Mouse (Mus musculus): ENCODE data around the gene Ppp6c. TPM values are rescaled to one million over a fixed set of nuclear protein-coding genes. Genes with fewer than 3 reads are reported as not detected.
A peak's percentile ranks its signal among the peaks of the same experiment; 100 is the strongest.

The Ppp6c gene
- polyA plus RNA-seq, 1 experiment from 2014 or later: 70.4 TPM

GRCm38 (mm10) chr2:39217150-39217549 is 9.1 kb downstream of the Ppp6c start:
- H3K4me2 ChIP-seq (ENCODE audit: low read depth, low read length): no peak overlapping the region
- no peak overlapping the region for H3K27ac ChIP-seq (ENCODE audit: low read length)
- no peaks in the 10 kb centered on the region for H3K27me3 ChIP-seq (replicated peaks; ENCODE audit: control insufficient read depth, insufficient read depth, low read length)
- H3K9ac ChIP-seq (ENCODE audit: low read depth, low read length): no peak overlapping the region
- no peak for ATAC-seq
- 92% methylated on average over 4 of the region's 4 CpGs for WGBS
- no peaks in the 10 kb centered on the region for H3K9me3 ChIP-seq (ENCODE audit: control insufficient read depth, low read length)
- no peaks in the 10 kb centered on the region for H3K36me3 ChIP-seq (ENCODE audit: control insufficient read depth, insufficient read depth, low read length)
- no peak overlapping the region for H3K4me3 ChIP-seq (ENCODE audit: low read length)
- no peaks in the 10 kb centered on the region for H3K4me1 ChIP-seq (ENCODE audit: control insufficient read depth, insufficient read depth, low read length)

GRCm38 (mm10) chr2:39210738-39211137 is 15.5 kb downstream of the Ppp6c start:
- 87% methylated on average over 4 of the region's 4 CpGs for WGBS
- H3K4me3 ChIP-seq (ENCODE audit: low read length): no peak overlapping the region
- no peak for ATAC-seq

GRCm38 (mm10) chr2:39203359-39203758 is 22.9 kb downstream of the Ppp6c start:
- Histone ChIP-seq H3K36me3 (ENCODE audit: control insufficient read depth, insufficient read depth, low read length) (0 out of 2 replicates have a peak, but pooled peaks cover 3% of the 10 kb centered on the region), H3K4me3 (ENCODE audit: low read length) (no peak overlapping the region), H3K9ac (ENCODE audit: low read depth, low read length) (no peak overlapping the region), H3K4me2 (ENCODE audit: low read depth, low read length) (no peak overlapping the region), H3K4me1 (ENCODE audit: control insufficient read depth, insufficient read depth, low read length) (no peaks in the 10 kb centered on the region), H3K27me3 (replicated peaks; ENCODE audit: control insufficient read depth, insufficient read depth, low read length) (no peaks in the 10 kb centered on the region), H3K27ac (ENCODE audit: low read length) (no peak overlapping the region), H3K9me3 (ENCODE audit: control insufficient read depth, low read length) (no peaks in the 10 kb centered on the region)
- 92% methylated on average over 2 of the region's 2 CpGs for WGBS
- no peak for ATAC-seq

More at GRCm38 (mm10) chr2:39210738-39211137, 15.5 kb downstream of the Ppp6c start:
- Histone ChIP-seq H3K4me1 (ENCODE audit: control insufficient read depth, insufficient read depth, low read length) (no peaks in the 10 kb centered on the region), H3K9me3 (ENCODE audit: control insufficient read depth, low read length) (no peaks in the 10 kb centered on the region), H3K36me3 (ENCODE audit: control insufficient read depth, insufficient read depth, low read length) (no peaks in the 10 kb centered on the region), H3K27ac (ENCODE audit: low read length) (no peak overlapping the region), H3K27me3 (replicated peaks; ENCODE audit: control insufficient read depth, insufficient read depth, low read length) (no peaks in the 10 kb centered on the region), H3K4me2 (ENCODE audit: low read depth, low read length) (no peak overlapping the region), H3K9ac (ENCODE audit: low read depth, low read length) (no peak overlapping the region)

- no peak for ATAC-seq
- H3K9me3 ChIP-seq (ENCODE audit: control insufficient read depth, low read length): no peaks in the 10 kb centered on the region
- 95% methylated on average over 2 of the region's 2 CpGs for WGBS
- H3K4me1 ChIP-seq (ENCODE audit: control insufficient read depth, insufficient read depth, low read length): 0 out of 2 replicates have a peak, but pooled peaks cover 2% of the 10 kb centered on the region
- no peak overlapping the region for H3K27ac ChIP-seq (ENCODE audit: low read length)
- no peak overlapping the region for H3K4me2 ChIP-seq (ENCODE audit: low read depth, low read length)
- 0 out of 2 replicates have a peak, but pooled peaks cover 3% of the 10 kb centered on the region for H3K36me3 ChIP-seq (ENCODE audit: control insufficient read depth, insufficient read depth, low read length)
- H3K27me3 ChIP-seq (replicated peaks; ENCODE audit: control insufficient read depth, insufficient read depth, low read length): no peaks in the 10 kb centered on the region
- no peak overlapping the region for H3K4me3 ChIP-seq (ENCODE audit: low read length)
- no peak overlapping the region for H3K9ac ChIP-seq (ENCODE audit: low read depth, low read length)
These were observed 31.4 kb downstream of the Ppp6c start for GRCm38 (mm10) chr2:39194809-39195208.

GRCm38 (mm10) chr2:39190561-39191056 is 35.6 kb downstream of the Ppp6c start, which contains the start of gene Scai:
Gene Scai (minus strand): TSS chr2:39190734.
- H3K4me3 ChIP-seq (ENCODE audit: low read length): peak within 1 kb of the TSS; percentile 100
- H3K36me3 ChIP-seq (ENCODE audit: control insufficient read depth, insufficient read depth, low read length): no peaks in the 10 kb centered on the region
- no peaks in the 10 kb centered on the region for H3K9me3 ChIP-seq (ENCODE audit: control insufficient read depth, low read length)
- peak within 1 kb of the TSS; percentile 91 for H3K27ac ChIP-seq (ENCODE audit: low read length)
- H3K4me2 ChIP-seq (ENCODE audit: low read depth, low read length): peak within 1 kb of the TSS; percentile 86
- peak within 1 kb of the TSS; percentile 92 for H3K9ac ChIP-seq (ENCODE audit: low read depth, low read length)
- H3K4me1 ChIP-seq (ENCODE audit: control insufficient read depth, insufficient read depth, low read length): peaks cover 5% of the 10 kb centered on the region; the same call in 1 of the 2 replicates
- WGBS: under 1% methylated on average over 40 of the region's 41 CpGs
- H3K27me3 ChIP-seq (replicated peaks; ENCODE audit: control insufficient read depth, insufficient read depth, low read length): no peaks in the 10 kb centered on the region
- ATAC-seq: peak; percentile 100

- Histone ChIP-seq H3K9me3 (ENCODE audit: control insufficient read depth, low read length) (no peaks in the 10 kb centered on the region), H3K27me3 (replicated peaks; ENCODE audit: control insufficient read depth, insufficient read depth, low read length) (no peaks in the 10 kb centered on the region), H3K4me1 (ENCODE audit: control insufficient read depth, insufficient read depth, low read length) (peaks cover 5% of the 10 kb centered on the region; the same call in 1 of the 2 replicates), H3K4me2 (ENCODE audit: low read depth, low read length) (peak overlapping the region; percentile 86), H3K36me3 (ENCODE audit: control insufficient read depth, insufficient read depth, low read length) (no peaks in the 10 kb centered on the region), H3K27ac (ENCODE audit: low read length) (peak overlapping the region; percentile 91), H3K4me3 (ENCODE audit: low read length) (peak overlapping the region; percentile 100), H3K9ac (ENCODE audit: low read depth, low read length) (peak overlapping the region; percentile 92)
- WGBS: under 1% methylated on average over 28 of the region's 39 CpGs
- peak; percentile 83 for ATAC-seq
These were observed 36.2 kb downstream of the Ppp6c start for GRCm38 (mm10) chr2:39189961-39190560.

GRCm38 (mm10) chr2:39185942-39186341 is 40.3 kb downstream of the Ppp6c start:
- Histone ChIP-seq H3K4me2 (ENCODE audit: low read depth, low read length) (no peak overlapping the region), H3K9me3 (ENCODE audit: control insufficient read depth, low read length) (no peaks in the 10 kb centered on the region), H3K4me3 (ENCODE audit: low read length) (no peak overlapping the region), H3K27ac (ENCODE audit: low read length) (no peak overlapping the region), H3K4me1 (ENCODE audit: control insufficient read depth, insufficient read depth, low read length) (peaks cover 4% of the 10 kb centered on the region; the same call in 1 of the 2 replicates), H3K9ac (ENCODE audit: low read depth, low read length) (no peak overlapping the region), H3K36me3 (ENCODE audit: control insufficient read depth, insufficient read depth, low read length) (no peaks in the 10 kb centered on the region), H3K27me3 (replicated peaks; ENCODE audit: control insufficient read depth, insufficient read depth, low read length) (no peaks in the 10 kb centered on the region)
- WGBS: 71% methylated on average over 3 of the region's 3 CpGs
- ATAC-seq: no peak

- no peak overlapping the region for H3K4me2 ChIP-seq (ENCODE audit: low read depth, low read length)
- no peak for ATAC-seq
- H3K4me1 ChIP-seq (ENCODE audit: control insufficient read depth, insufficient read depth, low read length): no peaks in the 10 kb centered on the region
- H3K4me3 ChIP-seq (ENCODE audit: low read length): no peak overlapping the region
- no peaks in the 10 kb centered on the region for H3K27me3 ChIP-seq (replicated peaks; ENCODE audit: control insufficient read depth, insufficient read depth, low read length)
- H3K36me3 ChIP-seq (ENCODE audit: control insufficient read depth, insufficient read depth, low read length): no peaks in the 10 kb centered on the region
- 78% methylated on average over 2 of the region's 2 CpGs for WGBS
- H3K9ac ChIP-seq (ENCODE audit: low read depth, low read length): no peak overlapping the region
- H3K27ac ChIP-seq (ENCODE audit: low read length): no peak overlapping the region
- no peaks in the 10 kb centered on the region for H3K9me3 ChIP-seq (ENCODE audit: control insufficient read depth, low read length)
These were observed 42.7 kb downstream of the Ppp6c start for GRCm38 (mm10) chr2:39183587-39183986.

- H3K4me2 ChIP-seq (ENCODE audit: low read depth, low read length): no peak overlapping the region
- H3K4me3 ChIP-seq (ENCODE audit: low read length): no peak overlapping the region
- H3K36me3 ChIP-seq (ENCODE audit: control insufficient read depth, insufficient read depth, low read length): no peaks in the 10 kb centered on the region
- 80% methylated on average over 1 of the region's 1 CpGs for WGBS
- no peaks in the 10 kb centered on the region for H3K27me3 ChIP-seq (replicated peaks; ENCODE audit: control insufficient read depth, insufficient read depth, low read length)
- no peak overlapping the region for H3K9ac ChIP-seq (ENCODE audit: low read depth, low read length)
- H3K4me1 ChIP-seq (ENCODE audit: control insufficient read depth, insufficient read depth, low read length): 0 out of 2 replicates have a peak, but pooled peaks cover 3% of the 10 kb centered on the region
- no peak for ATAC-seq
- H3K27ac ChIP-seq (ENCODE audit: low read length): no peak overlapping the region
- no peaks in the 10 kb centered on the region for H3K9me3 ChIP-seq (ENCODE audit: control insufficient read depth, low read length)
These were observed 65.3 kb downstream of the Ppp6c start for GRCm38 (mm10) chr2:39160996-39161395.

Data from intestine, embryonic 16.5 days (tissue).